Mouse (Mus musculus) limb, embryonic 13.5 days (tissue): ENCODE data around the gene Tmem63a. TPM values are rescaled to one million over a fixed set of nuclear protein-coding genes. Genes with fewer than 3 reads are reported as not detected.
A peak's percentile ranks its signal among the peaks of the same experiment; 100 is the strongest.
"Not testable (repeated sequence)": the region's sequence is repeated elsewhere in the genome, so short reads cannot be mapped to it uniquely, and the experiment has no call there.

Experiments used
- ATAC-seq: fragments of 200-750 bp; cut with Nextera tagmentation; 2 replicates; pipeline ENCODE4 v1.8.0; 2017; ENCODE audit warnings: low read depth, moderate number of reproducible peaks, moderate TSS enrichment; ENCODE audit not compliant: low FRiP score
- H3K27ac ChIP-seq: fragments of 300-500 bp; sonication (generic); 2 replicates; pipeline ENCODE4 v1.5.1; 2015; ENCODE audit warnings: inconsistent platforms, mild to moderate bottlenecking, moderate library complexity
- H3K27me3 ChIP-seq: fragments of 300-500 bp; sonication (generic); 2 replicates; pipeline ENCODE4 v1.6.1; 2015; ENCODE audit warnings: mild to moderate bottlenecking, inconsistent platforms
- H3K36me3 ChIP-seq: fragments of 300-500 bp; sonication (generic); 2 replicates; pipeline ENCODE4 v1.6.1; 2015; ENCODE audit warnings: inconsistent platforms, mild to moderate bottlenecking, moderate library complexity
- H3K4me1 ChIP-seq: fragments of 300-500 bp; sonication (generic); 2 replicates; pipeline ENCODE4 v1.6.1; 2015; ENCODE audit warnings: inconsistent platforms
- H3K4me2 ChIP-seq: fragments of 300-500 bp; sonication (generic); replicated peaks from 2 replicates; pipeline ENCODE4 v1.6.1; 2015; ENCODE audit warnings: inconsistent platforms, mild to moderate bottlenecking, moderate library complexity
- H3K4me3 ChIP-seq: fragments of 300-500 bp; sonication (generic); 2 replicates; pipeline ENCODE4 v1.5.1; 2015; ENCODE audit warnings: moderate library complexity, mild to moderate bottlenecking, inconsistent platforms
- H3K9ac ChIP-seq: fragments of 300-500 bp; sonication (generic); 2 replicates; pipeline ENCODE4 v1.6.1; 2015; ENCODE audit warnings: mild to moderate bottlenecking, inconsistent platforms
- H3K9me3 ChIP-seq: fragments of 300-500 bp; sonication (generic); 2 replicates; pipeline ENCODE4 v1.6.1; 2016; ENCODE audit warnings: inconsistent platforms
- WGBS: fragments of 180-500 bp; shearing (Covaris S2); methylation state at CpG from one replicate; pipeline ENCODE4 v1.1.7; 2015; 5-methylcytosine and 5-hydroxymethylcytosine counted together
- polyA plus RNA-seq: library from polyadenylated mRNA; unstranded; fragments of >200 nt; fragmentation: Nextera tagmentation; extraction: Ambion mirVana; gene quantifications from 2 replicates; pipeline ENCODE4 v1.2.1, GENCODE M21; 2015

The Tmem63a gene
- 16.2 and 17.7 TPM in 2 replicates for polyA plus RNA-seq

DNA sequence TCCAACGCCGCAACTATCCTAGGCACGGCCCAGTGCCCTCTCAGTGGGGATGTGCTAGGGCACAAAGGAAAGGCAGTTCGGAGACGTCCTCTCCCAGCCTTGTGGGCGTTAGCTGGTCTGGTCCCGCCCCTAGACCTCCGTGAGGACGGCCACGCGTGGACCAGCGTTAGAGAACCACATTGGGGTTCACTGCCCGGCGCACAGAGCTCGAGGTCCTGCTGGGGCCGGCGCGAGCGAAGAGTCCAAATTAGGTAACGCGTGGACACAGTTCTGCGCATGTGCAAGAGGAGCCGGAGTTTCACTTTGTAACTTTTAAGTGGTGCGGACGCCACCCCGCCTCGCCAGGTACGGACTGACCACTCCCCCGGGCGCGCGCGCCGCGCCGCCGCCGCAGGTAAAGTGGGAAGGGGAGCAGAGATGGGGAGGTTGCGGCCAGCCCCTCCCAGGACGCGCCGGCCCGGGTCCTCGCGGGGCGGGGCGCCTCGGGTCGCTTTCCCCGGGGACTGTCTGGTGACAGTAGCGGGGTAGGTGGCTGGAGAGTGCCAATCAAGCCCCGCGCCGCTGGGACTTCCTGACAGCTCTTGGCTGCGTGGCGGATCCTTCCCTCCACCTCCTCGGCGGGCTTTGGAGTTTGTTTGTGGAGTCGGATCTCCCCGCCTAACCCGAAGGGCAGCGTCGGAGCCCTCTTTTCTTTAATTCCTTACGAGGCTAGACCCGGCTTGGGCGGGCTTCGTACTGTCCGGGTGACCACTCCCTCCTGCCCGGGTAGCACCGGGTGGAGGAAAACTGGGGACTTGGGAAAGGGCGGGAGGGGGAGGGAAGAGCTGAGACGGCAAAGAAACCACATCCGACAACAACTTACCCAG is at the start of gene Tmem63a:
Gene Tmem63a, plus strand, starts transcription at position 179 of the 866 bp plus-strand sequence.
- H3K4me3 ChIP-seq: peak within 1 kb of the TSS; percentile 90
- H3K27ac ChIP-seq: peak within 1 kb of the TSS; percentile 77
- ATAC-seq: peak; percentile 21
- peak within 1 kb of the TSS; percentile 87 for H3K4me2 ChIP-seq
- no peaks in the 10 kb centered on the region for H3K9me3 ChIP-seq
- peaks cover 58% of the 10 kb centered on the region for H3K4me1 ChIP-seq
- H3K36me3 ChIP-seq: peaks cover 5% of the 10 kb centered on the region
- H3K9ac ChIP-seq: peak within 1 kb of the TSS; percentile 87
- WGBS: under 1% methylated on average over 73 of the region's 73 CpGs
- H3K27me3 ChIP-seq: peaks cover 33% of the 10 kb centered on the region

DNA sequence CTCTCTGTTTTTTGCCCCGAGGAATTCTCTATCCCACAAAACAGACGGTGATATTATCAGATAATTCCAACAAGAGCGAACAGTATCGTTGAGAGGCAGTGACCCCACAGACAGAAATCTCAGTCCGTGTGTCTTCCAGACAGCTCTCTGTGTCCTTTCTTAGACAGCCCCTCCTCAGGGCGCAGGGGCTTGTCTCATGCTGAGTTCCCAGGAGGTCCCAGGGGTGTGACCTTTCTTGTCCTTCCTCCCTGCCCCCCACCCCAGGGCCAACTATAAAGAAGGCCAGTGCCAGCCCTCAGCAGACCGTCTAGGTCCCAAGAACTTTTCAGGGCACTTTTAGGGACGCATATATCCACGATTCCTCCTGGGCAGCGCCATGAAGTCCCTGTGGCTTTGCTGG is 49.3 kb upstream of the Tmem63a start, which contains the start of gene Lefty2:
Gene Lefty2, plus strand, starts transcription at position 301 of the 400 bp plus-strand sequence.
- H3K4me3 ChIP-seq: no peak within 1 kb of the TSS

DNA sequence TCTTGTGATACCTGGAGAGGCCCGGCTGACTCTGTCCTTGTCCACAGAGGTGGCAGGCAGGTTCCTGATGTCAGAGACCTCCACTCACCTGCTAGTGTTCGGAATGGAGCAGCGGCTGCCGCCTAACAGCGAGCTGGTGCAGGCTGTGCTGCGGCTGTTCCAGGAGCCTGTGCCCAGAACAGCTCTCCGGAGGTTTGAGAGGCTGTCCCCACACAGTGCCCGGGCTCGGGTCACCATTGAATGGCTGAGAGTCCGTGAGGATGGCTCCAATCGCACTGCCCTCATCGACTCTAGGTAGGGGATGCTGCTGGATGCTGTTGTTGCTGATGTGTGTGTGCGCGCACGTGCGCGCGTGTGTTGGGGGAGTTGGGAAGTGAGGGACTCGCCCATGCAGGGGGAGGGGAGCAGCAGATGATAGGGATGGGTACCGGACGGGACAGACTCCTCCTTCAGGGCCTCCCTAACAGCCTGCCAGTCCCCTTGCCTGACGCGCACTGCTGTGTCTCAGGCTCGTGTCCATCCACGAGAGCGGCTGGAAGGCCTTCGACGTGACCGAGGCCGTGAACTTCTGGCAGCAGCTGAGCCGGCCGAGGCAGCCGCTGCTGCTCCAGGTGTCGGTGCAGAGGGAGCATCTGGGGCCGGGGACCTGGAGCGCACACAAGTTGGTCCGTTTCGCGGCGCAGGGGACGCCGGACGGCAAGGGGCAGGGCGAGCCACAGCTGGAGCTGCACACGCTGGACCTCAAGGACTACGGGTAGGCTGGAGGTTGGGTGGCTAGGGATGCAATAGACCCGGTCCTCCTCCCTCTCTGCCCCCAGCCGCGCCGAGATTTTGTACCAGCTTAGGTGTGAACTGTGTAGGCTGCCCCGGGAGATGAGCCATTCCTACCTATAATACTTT is 47.8 kb upstream of the Tmem63a start:
- WGBS: 3% methylated on average over 51 of the region's 51 CpGs

More for the DNA sequence above, 49.3 kb upstream of the Tmem63a start, which contains the start of gene Lefty2:
- peaks cover 19% of the 10 kb centered on the region for H3K4me1 ChIP-seq
- no peak within 1 kb of the TSS for H3K9ac ChIP-seq
- H3K36me3 ChIP-seq: no peaks in the 10 kb centered on the region
- no peak for ATAC-seq
- H3K27ac ChIP-seq: no peak within 1 kb of the TSS
- H3K9me3 ChIP-seq: no peaks in the 10 kb centered on the region
- no peak within 1 kb of the TSS; the same call in 1 of the 2 replicates for H3K4me2 ChIP-seq
- WGBS: 56% methylated on average over 10 of the region's 10 CpGs
- H3K27me3 ChIP-seq: peaks cover 47% of the 10 kb centered on the region

DNA sequence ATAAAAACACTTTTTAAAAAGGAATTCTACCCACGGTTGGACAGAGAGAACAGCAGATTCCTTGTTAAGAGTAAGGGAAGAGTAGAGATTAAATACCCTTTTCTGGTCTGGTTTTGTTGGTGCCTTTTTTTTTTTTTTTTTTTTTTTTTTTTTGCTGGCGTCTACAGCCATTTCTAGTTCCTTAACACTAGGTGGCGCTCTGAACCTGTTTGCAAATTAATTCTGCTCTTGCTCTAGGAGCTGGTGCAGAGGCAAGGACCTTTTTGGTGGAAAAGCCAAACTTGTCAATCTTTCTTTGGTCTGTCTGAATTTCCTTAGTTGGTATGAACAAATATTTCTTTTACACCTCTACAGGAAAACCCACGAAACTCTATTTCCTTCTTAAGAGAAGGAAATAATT is 41.0 kb upstream of the Tmem63a start:
- WGBS: 3% methylated on average over 4 of the region's 4 CpGs
- Histone ChIP-seq H3K4me2 (no peak overlapping the region), H3K9ac (no peak overlapping the region; the same call in 1 of the 2 replicates), H3K36me3 (peaks cover 6% of the 10 kb centered on the region), H3K9me3 (no peaks in the 10 kb centered on the region), H3K27me3 (peaks cover 3% of the 10 kb centered on the region; the same call in 1 of the 2 replicates), H3K27ac (no peak overlapping the region), H3K4me3 (no peak overlapping the region), H3K4me1 (peaks cover 14% of the 10 kb centered on the region)
- ATAC-seq: no peak

More for the DNA sequence above, 47.8 kb upstream of the Tmem63a start:
- H3K4me1 ChIP-seq, H3K27ac ChIP-seq, H3K36me3 ChIP-seq, H3K9me3 ChIP-seq: not testable (repeated sequence)
- 0 out of 2 replicates have a peak, but pooled peaks have one; percentile 39 for ATAC-seq
- H3K4me2 ChIP-seq: peak overlapping the region; percentile 54
- H3K4me3 ChIP-seq: peak overlapping the region; percentile 28
- 0 out of 2 replicates have a peak overlapping the region, but pooled peaks have one; percentile 31 for H3K9ac ChIP-seq
- H3K27me3 ChIP-seq: peaks cover 47% of the 10 kb centered on the region

DNA sequence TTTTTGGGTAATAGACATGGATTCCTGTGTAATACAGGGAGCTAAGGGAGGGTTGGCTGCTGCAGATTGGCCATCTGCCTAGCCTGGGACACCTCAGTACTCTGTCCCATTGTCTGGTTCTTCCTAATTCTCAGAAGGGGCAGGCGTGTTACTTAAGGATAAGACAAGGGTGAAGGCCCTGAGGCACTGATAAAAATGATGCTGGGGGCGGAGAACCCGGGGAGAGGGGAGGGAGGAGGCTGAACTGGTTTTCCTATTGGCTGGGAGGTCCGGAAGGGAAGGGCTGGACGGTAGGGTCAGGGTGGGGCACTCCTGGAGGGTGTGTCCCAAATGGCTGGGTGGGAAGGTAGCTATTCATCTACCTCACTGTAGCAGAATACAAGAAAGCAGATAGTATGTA is 39.2 kb upstream of the Tmem63a start:
- Histone ChIP-seq H3K4me2 (no peak overlapping the region), H3K27ac (no peak overlapping the region), H3K27me3 (no peaks in the 10 kb centered on the region), H3K4me1 (peaks cover 20% of the 10 kb centered on the region), H3K36me3 (peaks cover 24% of the 10 kb centered on the region), H3K9me3 (no peaks in the 10 kb centered on the region), H3K4me3 (no peak overlapping the region), H3K9ac (no peak overlapping the region)
- no peak for ATAC-seq
- WGBS: 36% methylated on average over 5 of the region's 5 CpGs

DNA sequence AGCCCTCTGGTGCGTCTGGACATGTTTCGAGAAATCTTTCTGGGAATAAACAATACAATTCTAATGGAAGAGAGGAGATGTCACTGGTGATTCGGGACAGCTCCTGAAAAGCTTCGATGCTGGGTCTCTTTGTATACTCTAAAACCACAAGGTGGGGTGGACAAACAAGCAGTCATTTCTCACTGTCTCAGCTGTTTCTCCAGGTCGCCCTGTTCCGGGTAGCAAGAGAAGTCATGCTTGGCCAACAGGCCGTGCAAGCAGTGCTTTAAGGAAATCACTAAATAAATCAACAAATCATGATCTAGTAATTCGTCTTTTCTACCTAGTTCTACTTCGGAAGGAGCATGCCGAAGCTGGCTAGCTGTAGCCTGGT is 38.5 kb upstream of the Tmem63a start:
- 41% methylated on average over 10 of the region's 10 CpGs for WGBS
- Histone ChIP-seq H3K9ac (0 out of 2 replicates have a peak overlapping the region, but pooled peaks have one; percentile 40), H3K27me3 (no peaks in the 10 kb centered on the region), H3K27ac (peak overlapping the region; percentile 49; the same call in 1 of the 2 replicates), H3K36me3 (peaks cover 31% of the 10 kb centered on the region), H3K9me3 (no peaks in the 10 kb centered on the region), H3K4me1 (peaks cover 20% of the 10 kb centered on the region), H3K4me2 (peak overlapping the region; percentile 81), H3K4me3 (peak overlapping the region; percentile 77)
- ATAC-seq: 0 out of 2 replicates have a peak, but pooled peaks have one; percentile 2

DNA sequence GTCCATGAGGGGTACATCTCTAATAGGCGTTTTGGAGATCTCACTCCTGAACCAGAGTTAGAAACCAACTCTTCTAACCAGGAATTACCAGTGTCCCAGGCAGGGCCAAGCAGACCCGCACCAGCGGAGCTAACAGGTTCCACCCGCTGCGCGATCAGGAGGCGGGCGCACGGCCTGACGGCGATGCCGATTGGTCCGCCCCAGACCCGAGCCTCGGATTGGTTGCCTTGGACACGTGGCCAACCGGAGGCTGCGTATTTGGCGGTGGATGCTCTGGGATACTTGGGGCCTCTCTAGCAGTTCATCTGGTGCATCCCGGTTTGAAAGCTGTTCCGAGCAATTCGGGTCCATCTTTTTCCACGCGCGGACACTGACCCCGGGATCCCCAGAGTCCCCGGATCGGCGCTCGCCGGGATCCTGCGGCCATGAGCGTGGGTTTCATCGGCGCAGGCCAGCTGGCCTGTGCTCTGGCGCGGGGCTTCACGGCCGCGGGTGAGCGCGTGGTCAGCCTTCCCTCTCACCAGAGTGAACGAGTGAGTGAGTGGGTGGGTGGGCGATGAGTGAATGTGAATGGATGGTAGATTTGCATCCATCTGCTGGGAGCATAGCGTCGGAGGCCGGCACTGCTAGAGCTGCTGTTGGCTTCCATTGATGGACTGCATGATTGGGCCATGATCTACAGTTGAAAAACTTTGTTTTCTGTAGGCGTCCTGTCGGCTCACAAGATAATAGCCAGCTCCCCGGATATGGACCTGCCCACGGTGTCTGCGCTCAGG is 37.9 kb upstream of the Tmem63a start, which contains the start of gene Pycr2:
Gene Pycr2, plus strand, starts transcription at position 255 of the 776 bp plus-strand sequence.
- peak; percentile 99 for ATAC-seq
- Histone ChIP-seq H3K27ac (peak within 1 kb of the TSS; percentile 81), H3K4me2 (peak within 1 kb of the TSS; percentile 81), H3K9me3 (no peaks in the 10 kb centered on the region), H3K4me1 (peaks cover 20% of the 10 kb centered on the region), H3K36me3 (peaks cover 37% of the 10 kb centered on the region), H3K9ac (peak within 1 kb of the TSS; percentile 92), H3K27me3 (no peaks in the 10 kb centered on the region), H3K4me3 (peak within 1 kb of the TSS; percentile 77)
- 1% methylated on average over 52 of the region's 52 CpGs for WGBS

DNA sequence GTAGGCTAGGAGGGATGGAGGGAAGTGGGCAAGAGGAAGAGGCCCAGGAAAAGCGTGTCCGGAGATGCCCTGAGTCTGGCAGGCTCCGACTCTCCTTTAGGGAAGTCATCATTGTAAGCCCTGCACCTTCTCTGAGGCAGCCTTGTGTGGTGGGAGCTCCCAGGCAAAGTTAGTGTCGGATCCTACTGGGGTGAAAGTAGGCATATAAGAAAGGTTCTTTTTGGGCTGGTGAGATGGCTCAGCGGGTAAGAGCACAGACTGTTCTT is 37.4 kb upstream of the Tmem63a start:
- ATAC-seq: no peak
- H3K4me3 ChIP-seq: peak overlapping the region; percentile 77
- H3K27me3 ChIP-seq: no peaks in the 10 kb centered on the region
- H3K27ac ChIP-seq: peak overlapping the region; percentile 81; the same call in 1 of the 2 replicates
- H3K4me1 ChIP-seq: peaks cover 20% of the 10 kb centered on the region
- peaks cover 38% of the 10 kb centered on the region for H3K36me3 ChIP-seq
- peak overlapping the region; percentile 92 for H3K9ac ChIP-seq
- no peaks in the 10 kb centered on the region for H3K9me3 ChIP-seq
- peak overlapping the region; percentile 81 for H3K4me2 ChIP-seq
- WGBS: 4% methylated on average over 5 of the region's 5 CpGs

DNA sequence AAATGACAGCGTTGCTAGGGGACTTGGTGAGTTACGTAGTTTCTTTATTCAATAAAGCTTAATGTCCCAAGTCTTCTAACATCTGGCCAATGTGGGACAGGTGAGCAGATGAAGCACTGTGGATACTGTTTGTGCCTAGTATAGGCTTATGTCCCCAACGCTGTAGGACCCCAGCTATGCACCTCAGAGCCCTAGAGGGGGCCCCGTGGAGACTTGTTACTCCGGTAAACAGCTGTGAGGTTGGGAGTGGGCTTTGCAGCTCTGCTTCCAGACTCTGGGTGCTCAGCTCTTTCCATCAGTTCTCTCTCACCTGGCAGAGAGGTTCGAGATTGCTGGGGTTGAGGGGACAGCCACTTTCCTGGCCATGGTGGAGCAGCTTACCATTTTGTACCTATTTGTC is 36.8 kb upstream of the Tmem63a start:
- H3K27ac ChIP-seq: no peak overlapping the region
- peaks cover 38% of the 10 kb centered on the region for H3K36me3 ChIP-seq
- peaks cover 20% of the 10 kb centered on the region for H3K4me1 ChIP-seq
- H3K4me3 ChIP-seq: peak overlapping the region; percentile 77
- peak overlapping the region; percentile 92 for H3K9ac ChIP-seq
- ATAC-seq: no peak
- no peaks in the 10 kb centered on the region for H3K9me3 ChIP-seq
- H3K4me2 ChIP-seq: peak overlapping the region; percentile 81
- WGBS: 68% methylated on average over 6 of the region's 6 CpGs
- no peaks in the 10 kb centered on the region for H3K27me3 ChIP-seq

DNA sequence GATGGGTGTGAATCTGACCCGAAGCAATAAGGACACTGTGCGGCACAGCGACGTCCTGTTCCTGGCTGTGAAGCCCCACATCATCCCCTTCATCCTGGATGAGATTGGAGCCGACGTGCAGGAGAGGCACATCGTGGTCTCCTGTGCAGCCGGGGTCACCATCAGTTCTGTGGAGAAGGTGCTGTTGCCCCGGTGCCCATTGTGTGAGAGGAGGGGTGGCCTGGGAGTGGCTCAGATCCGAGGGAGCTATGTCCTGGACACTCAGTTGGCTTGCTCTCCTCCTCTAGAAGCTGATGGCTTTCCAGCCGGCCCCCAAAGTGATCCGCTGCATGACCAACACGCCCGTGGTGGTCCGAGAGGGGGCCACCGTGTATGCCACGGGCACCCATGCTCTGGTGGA is 36.3 kb upstream of the Tmem63a start:
- peak overlapping the region; percentile 77 for H3K4me3 ChIP-seq

DNA sequence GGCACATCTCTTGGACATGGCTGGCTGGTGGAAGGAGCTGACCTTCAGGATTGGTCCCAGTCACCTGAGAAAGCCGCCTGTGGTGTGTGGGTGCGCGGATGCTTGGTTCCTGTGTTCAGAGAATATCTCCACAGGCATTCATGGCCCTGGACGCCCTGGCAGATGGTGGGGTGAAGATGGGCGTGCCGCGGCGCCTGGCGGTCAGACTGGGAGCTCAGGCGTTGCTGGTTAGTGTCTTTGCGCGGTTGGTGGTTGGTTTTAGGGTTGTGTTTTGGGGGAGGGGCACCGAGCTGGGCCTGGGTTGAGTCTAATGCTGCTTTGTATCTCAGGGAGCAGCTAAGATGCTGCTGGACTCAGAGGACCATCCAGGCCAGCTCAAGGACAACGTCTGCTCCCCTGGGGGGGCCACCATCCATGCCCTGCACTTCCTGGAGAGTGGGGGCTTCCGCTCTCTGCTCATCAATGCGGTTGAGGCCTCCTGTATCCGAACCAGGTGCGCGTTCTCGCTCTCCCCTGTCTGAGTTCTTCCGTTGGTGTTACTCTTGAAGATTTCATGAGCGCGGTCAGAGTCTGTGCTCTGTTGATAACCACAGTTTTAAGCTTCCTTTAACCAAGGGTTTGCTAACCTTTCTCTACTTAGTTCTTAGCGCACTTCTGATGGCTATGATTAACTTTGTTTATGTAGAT is 35.5 kb upstream of the Tmem63a start:
- Histone ChIP-seq H3K27me3 (no peaks in the 10 kb centered on the region), H3K9me3 (no peaks in the 10 kb centered on the region), H3K36me3 (peaks cover 38% of the 10 kb centered on the region), H3K4me1 (peaks cover 29% of the 10 kb centered on the region), H3K9ac (no peak overlapping the region), H3K4me3 (no peak overlapping the region), H3K27ac (no peak overlapping the region), H3K4me2 (0 out of 2 replicates have a peak overlapping the region, but pooled peaks have one; percentile 3)
- WGBS: 89% methylated on average over 24 of the region's 24 CpGs
- ATAC-seq: no peak

More for the DNA sequence above, 36.3 kb upstream of the Tmem63a start:
- WGBS: 95% methylated on average over 17 of the region's 17 CpGs
- Histone ChIP-seq H3K4me1 (peaks cover 22% of the 10 kb centered on the region), H3K27me3 (no peaks in the 10 kb centered on the region), H3K4me2 (peak overlapping the region; percentile 81), H3K9ac (peak overlapping the region; percentile 92), H3K27ac (no peak overlapping the region), H3K9me3 (no peaks in the 10 kb centered on the region), H3K36me3 (peaks cover 38% of the 10 kb centered on the region)
- ATAC-seq: no peak
